Mouse (Mus musculus) testis, adult 2 months (tissue): ENCODE measurements at regions not wholly inside any gene's neighbourhood (a gene's known extent, or its start where the extent isn't known, plus 50 kb on each side); places are given as distances from the start of the nearest gene placed in this dataset.

Source experiments
- H3K27ac ChIP-seq: fragments of 200-500 bp; 2 replicates; pipeline ENCODE4 v1.5.1; 2012; ENCODE audit warnings: low read depth, low read length; ENCODE audit not compliant: control insufficient read depth, insufficient read depth
- H3K27me3 ChIP-seq: fragments of 200-500 bp; 2 replicates; pipeline ENCODE4 v1.6.1; 2012; ENCODE audit warnings: mild to moderate bottlenecking, low read length, moderate library complexity; ENCODE audit not compliant: control insufficient read depth, insufficient read depth
- H3K36me3 ChIP-seq: fragments of 200-500 bp; 2 replicates; pipeline ENCODE4 v1.6.1; 2012; ENCODE audit warnings: mild to moderate bottlenecking, low read length; ENCODE audit not compliant: control insufficient read depth, insufficient read depth
- H3K4me1 ChIP-seq: fragments of 200-500 bp; 2 replicates; pipeline ENCODE4 v1.6.1; 2012; ENCODE audit warnings: low read length; ENCODE audit not compliant: control insufficient read depth, insufficient read depth
- H3K4me3 ChIP-seq: fragments of 200-500 bp; 2 replicates; pipeline ENCODE4 v1.5.1; 2012; ENCODE audit warnings: low read depth, mild to moderate bottlenecking, low read length, moderate library complexity, mixed read lengths; ENCODE audit not compliant: control insufficient read depth
- CTCF ChIP-seq: fragments of 200-500 bp; IDR thresholded peaks from 2 replicates; pipeline ENCODE4 v1.5.1; 2012; ENCODE audit warnings: low read depth, mild to moderate bottlenecking, inconsistent platforms, low read length, moderate library complexity; ENCODE audit not compliant: control insufficient read depth, insufficient read depth, insufficient replicate concordance
- POLR2A ChIP-seq: fragments of 200-500 bp; IDR thresholded peaks from 2 replicates; pipeline ENCODE4 v1.6.1; 2012; ENCODE audit warnings: low read depth, mild to moderate bottlenecking, inconsistent platforms, low read length, moderate library complexity; ENCODE audit not compliant: control insufficient read depth

DNA sequence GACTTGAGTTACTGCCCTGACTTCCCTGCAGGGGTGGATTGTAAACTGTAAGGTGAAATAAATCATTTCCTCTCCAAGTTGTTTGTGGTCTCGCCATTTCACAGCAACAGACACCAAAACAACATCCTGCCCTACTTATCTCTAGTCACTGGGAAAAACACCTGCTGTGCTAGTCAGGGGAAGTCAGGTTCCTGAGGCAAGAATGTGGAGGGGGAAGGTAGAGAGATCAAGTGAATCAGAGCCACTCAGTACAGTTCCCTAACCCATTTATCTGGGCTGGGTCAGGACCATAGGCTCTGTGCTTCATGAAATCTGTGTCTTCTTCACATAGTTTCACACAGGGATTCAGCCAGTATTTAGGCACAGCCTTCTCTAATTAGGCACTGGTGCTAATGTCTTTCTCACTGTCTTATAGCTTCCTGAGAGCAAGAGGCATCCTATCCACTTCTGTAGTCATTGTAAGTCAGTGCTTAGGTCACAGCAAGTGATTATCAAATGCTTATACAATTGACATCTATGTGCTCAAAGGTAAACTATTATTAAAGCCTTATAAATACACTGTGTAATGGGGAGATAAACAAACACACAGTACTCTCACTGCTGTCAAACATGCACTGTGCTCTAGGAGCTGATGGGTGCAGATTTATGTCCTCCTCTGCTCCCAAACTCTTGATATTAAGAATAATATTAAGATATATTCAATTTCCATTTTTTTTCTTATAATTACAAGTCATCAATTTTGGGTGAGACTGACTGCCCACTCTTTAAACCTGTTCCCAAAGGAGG is 487.4 kb upstream of the Marcks start:
- Histone ChIP-seq H3K4me3 (no peak overlapping the region), H3K4me1 (no peaks in the 10 kb centered on the region), H3K27ac (no peak overlapping the region), H3K36me3 (no peaks in the 10 kb centered on the region), H3K27me3 (no peaks in the 10 kb centered on the region)
- TF ChIP-seq CTCF (no peak), POLR2A (no peak)

DNA sequence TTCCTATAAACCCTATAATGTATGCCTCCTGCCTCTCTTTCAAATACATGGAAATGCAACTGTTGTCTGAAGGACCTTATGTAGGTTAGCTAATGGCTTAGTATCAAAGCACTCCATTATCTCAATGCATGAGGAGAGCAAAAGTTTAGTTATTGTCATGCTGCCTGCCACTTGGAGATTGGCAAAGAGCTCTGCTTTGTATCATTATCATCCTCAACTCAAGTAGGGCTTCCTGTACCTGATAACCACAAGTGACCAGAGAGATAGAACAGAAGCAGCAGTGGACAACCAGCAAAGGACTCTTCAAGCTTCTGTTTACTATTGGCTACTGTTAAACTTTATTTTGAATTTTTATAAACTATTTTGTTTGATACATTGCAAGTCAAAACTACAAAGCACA is 484.3 kb upstream of the Marcks start:
- Histone ChIP-seq H3K36me3 (no peaks in the 10 kb centered on the region), H3K27ac (no peak overlapping the region), H3K4me1 (no peaks in the 10 kb centered on the region), H3K4me3 (no peak overlapping the region), H3K27me3 (no peaks in the 10 kb centered on the region)
- TF ChIP-seq CTCF, result no peak
- no peak for TF ChIP-seq POLR2A

DNA sequence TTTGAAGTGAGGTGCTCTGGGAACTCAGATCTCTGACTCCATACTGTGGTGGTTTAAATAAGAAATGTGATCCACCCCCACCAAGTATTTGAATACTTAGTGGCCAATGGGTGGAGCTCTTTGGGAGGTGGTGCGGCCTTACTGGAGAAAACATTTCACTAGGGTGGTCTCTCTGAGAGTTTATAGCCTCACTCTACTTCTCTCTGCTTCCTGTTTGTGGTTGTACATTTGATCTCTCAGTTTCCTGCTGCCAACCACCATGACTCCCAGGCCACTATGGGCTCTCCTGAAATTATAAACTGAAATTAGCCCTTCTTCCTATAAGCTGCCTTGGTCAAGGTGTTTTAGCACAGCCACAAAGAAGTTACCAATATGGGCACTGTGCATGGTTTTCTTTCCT is 479.9 kb upstream of the Marcks start:
- no peaks in the 10 kb centered on the region for H3K36me3 ChIP-seq
- TF ChIP-seq CTCF, result no peak
- TF ChIP-seq POLR2A, result no peak
- no peaks in the 10 kb centered on the region for H3K4me1 ChIP-seq
- no peaks in the 10 kb centered on the region for H3K27me3 ChIP-seq
- H3K27ac ChIP-seq, result no peak overlapping the region
- H3K4me3 ChIP-seq, result no peak overlapping the region

DNA sequence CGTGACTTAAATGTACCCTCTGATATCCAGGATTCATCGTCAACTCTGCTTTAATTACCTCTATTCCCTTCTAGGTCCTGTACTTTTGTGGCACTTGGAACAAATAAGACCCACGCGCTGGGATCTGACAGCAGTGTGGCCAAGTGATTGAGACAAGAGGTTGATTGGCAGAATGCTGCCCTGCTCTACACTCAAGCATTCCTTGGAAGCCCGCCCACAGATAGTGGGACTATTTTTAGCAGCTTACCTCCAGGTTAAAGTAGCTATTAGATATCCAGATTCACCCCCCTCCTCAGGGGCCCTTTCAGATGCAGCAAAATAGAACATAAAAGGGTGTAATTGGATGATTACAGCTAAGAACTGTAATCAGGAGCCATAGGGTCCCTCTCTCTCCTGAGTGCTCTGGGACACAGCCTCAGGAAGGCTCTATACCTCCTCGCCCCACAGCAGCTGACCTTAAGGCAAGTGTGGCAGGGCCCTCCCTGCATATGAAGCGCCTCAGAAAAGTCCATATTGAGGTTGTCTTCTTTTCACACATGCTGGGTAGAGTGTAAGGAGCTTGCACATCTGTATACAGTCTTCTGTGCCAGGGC is 479.1 kb upstream of the Marcks start:
- Histone ChIP-seq H3K4me1 (no peaks in the 10 kb centered on the region), H3K27ac (no peak overlapping the region), H3K4me3 (no peak overlapping the region), H3K27me3 (no peaks in the 10 kb centered on the region), H3K36me3 (no peaks in the 10 kb centered on the region)
- TF ChIP-seq POLR2A, result no peak
- TF ChIP-seq CTCF, result no peak

DNA sequence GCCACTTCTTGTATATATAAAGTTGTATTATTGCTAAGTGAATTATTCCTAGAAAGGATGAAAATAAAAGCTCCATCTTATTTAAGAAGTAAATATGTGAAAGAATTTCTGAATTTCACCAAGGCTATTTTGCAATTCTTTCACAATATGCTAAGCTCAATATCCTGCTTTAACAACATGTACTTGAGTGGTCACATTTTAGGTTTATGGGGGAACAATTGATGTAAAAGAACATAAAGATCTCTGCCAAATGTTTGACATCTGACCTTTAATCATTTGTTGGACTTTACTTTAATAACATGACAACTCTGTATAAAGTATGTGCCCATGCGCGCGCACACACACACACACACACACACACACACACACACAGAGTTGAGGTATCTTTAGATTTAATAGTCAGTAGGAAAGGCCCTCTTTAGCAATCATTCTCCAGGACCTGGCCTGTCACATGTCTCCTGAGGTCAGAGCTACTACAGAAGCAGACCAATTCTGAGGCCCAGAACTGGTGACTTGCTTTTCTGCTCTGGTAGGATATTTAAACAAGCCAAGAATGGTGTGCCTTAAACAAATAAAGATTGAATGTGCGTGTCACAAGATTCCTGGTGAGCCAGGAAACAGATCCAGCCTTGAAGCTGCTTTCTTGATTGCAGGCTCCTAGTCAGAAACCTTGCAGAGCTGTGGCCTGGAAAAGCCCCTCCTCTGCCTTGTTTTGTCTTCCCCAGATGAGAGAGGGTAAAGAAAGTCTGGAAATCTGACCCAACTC is 477.4 kb upstream of the Marcks start:
- Histone ChIP-seq H3K4me1 (no peaks in the 10 kb centered on the region), H3K27me3 (no peaks in the 10 kb centered on the region), H3K27ac (no peak overlapping the region), H3K4me3 (no peak overlapping the region), H3K36me3 (no peaks in the 10 kb centered on the region)
- no peak for TF ChIP-seq POLR2A
- no peak for TF ChIP-seq CTCF

DNA sequence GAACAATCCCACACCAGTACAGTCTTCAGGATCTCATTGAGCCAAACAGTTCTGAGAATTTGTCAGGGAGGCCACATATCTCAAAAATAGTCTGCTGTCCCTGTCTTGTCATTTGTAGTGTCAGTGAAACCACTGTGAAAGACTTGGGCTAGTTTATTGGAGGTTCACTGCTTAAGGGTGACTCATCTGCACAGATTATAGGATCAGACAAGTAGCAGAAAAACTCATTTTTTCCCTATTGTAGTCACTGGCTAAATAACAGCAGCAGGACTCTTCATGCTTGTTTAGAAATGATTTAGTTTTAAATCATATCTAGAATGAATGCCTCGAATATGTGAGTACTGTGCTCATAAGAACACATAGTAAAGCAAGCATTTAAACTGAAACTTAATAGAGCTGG is 475.2 kb upstream of the Marcks start:
- TF ChIP-seq POLR2A (no peak), CTCF (no peak)
- Histone ChIP-seq H3K27me3 (no peaks in the 10 kb centered on the region), H3K4me1 (no peaks in the 10 kb centered on the region), H3K4me3 (no peak overlapping the region), H3K27ac (no peak overlapping the region), H3K36me3 (no peaks in the 10 kb centered on the region)

DNA sequence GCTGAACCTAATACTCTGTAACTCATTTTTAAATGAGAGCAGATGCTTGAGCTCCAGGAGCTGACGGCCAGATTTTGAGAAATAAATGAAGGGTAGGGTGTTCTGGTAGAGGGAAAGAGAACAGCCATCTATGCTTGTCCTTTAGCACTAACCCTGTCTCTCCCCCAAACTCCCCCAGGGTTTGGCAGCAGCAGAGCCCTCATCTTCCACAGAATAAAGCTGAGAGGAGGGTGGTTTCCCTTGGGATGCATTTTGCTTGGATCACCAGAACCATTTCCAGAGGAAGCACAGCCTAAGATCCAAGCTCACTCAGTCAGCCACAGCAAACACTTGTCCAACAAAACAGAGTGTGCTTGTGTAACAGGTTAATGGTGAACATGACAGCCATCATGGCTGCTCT is 464.8 kb upstream of the Marcks start:
- no peaks in the 10 kb centered on the region for H3K27me3 ChIP-seq
- TF ChIP-seq POLR2A, result no peak
- no peaks in the 10 kb centered on the region for H3K36me3 ChIP-seq
- H3K4me1 ChIP-seq, result no peaks in the 10 kb centered on the region
- no peak overlapping the region for H3K27ac ChIP-seq
- H3K4me3 ChIP-seq, result no peak overlapping the region
